Mouse (Mus musculus) liver, embryonic 15.5 days (tissue): ENCODE data around the gene Asap2. TPM values are rescaled to one million over a fixed set of nuclear protein-coding genes. Genes with fewer than 3 reads are reported as not detected.
A peak's percentile ranks its signal among the peaks of the same experiment; 100 is the strongest.

Experiments
- ATAC-seq: fragments of 200-750 bp; cut with Nextera tagmentation; 2 replicates; pipeline ENCODE4 v1.8.0; 2017; ENCODE audit warnings: moderate number of reproducible peaks, mild to moderate bottlenecking, moderate library complexity; ENCODE audit not compliant: insufficient read depth
- H3K27ac ChIP-seq: fragments of 300-500 bp; sonication (generic); replicated peaks from 2 replicates; pipeline ENCODE4 v1.5.1; 2015; ENCODE audit warnings: mild to moderate bottlenecking, inconsistent platforms
- H3K27me3 ChIP-seq: fragments of 300-500 bp; sonication (generic); 2 replicates; pipeline ENCODE4 v1.6.1; 2015; ENCODE audit warnings: mild to moderate bottlenecking, inconsistent platforms
- H3K36me3 ChIP-seq: fragments of 300-500 bp; sonication (generic); replicated peaks from 2 replicates; pipeline ENCODE4 v1.6.1; 2015; ENCODE audit warnings: moderate library complexity, mild to moderate bottlenecking, inconsistent platforms
- H3K4me1 ChIP-seq: fragments of 300-500 bp; sonication (generic); replicated peaks from 2 replicates; pipeline ENCODE4 v1.6.1; 2015; ENCODE audit warnings: inconsistent platforms
- H3K4me2 ChIP-seq: fragments of 300-500 bp; sonication (generic); 2 replicates; pipeline ENCODE4 v1.6.1; 2015; ENCODE audit warnings: moderate library complexity, mild to moderate bottlenecking, inconsistent platforms
- H3K4me3 ChIP-seq: fragments of 300-500 bp; sonication (generic); replicated peaks from 2 replicates; pipeline ENCODE4 v1.5.1; 2015; ENCODE audit warnings: mild to moderate bottlenecking, inconsistent platforms
- H3K9ac ChIP-seq: fragments of 300-500 bp; sonication (generic); 2 replicates; pipeline ENCODE4 v1.6.1; 2015; ENCODE audit warnings: moderate library complexity, mild to moderate bottlenecking, inconsistent platforms
- H3K9me3 ChIP-seq: fragments of 300-500 bp; sonication (generic); replicated peaks from 2 replicates; pipeline ENCODE4 v1.6.1; 2016; ENCODE audit warnings: inconsistent platforms
- WGBS: fragments of 180-500 bp; shearing (Covaris S2); methylation state at CpG from one replicate; pipeline ENCODE4 v1.1.7; 2015; ENCODE audit warnings: mixed read lengths; ENCODE audit not compliant: insufficient replicate concordance; 5-methylcytosine and 5-hydroxymethylcytosine counted together
- polyA plus RNA-seq: library from polyadenylated mRNA; unstranded; fragments of >200 nt; fragmentation: Nextera tagmentation; extraction: Ambion mirVana; gene quantifications from 2 replicates; pipeline ENCODE4 v1.2.1, GENCODE M21; 2015

The Asap2 gene
- polyA plus RNA-seq, 1 experiment from 2014 or later = 0.97 TPM

- H3K36me3 ChIP-seq = peaks cover 72% of the 10 kb centered on the region
- no peak overlapping the region for H3K4me3 ChIP-seq
- no peak overlapping the region for H3K9ac ChIP-seq
- 62% methylated on average over 7 of the region's 7 CpGs for WGBS
- no peak for ATAC-seq
- peaks cover 14% of the 10 kb centered on the region; the same call in 1 of the 2 replicates for H3K4me1 ChIP-seq
- no peak overlapping the region for H3K4me2 ChIP-seq
- no peak overlapping the region for H3K27ac ChIP-seq
- no peaks in the 10 kb centered on the region for H3K27me3 ChIP-seq
- H3K9me3 ChIP-seq = no peaks in the 10 kb centered on the region
Measured at GRCm38 (mm10) chr12:21301324-21301723, 311.1 kb downstream of the Asap2 start.

GRCm38 (mm10) chr12:21301932-21302331, 311.7 kb downstream of the Asap2 start:
- Histone ChIP-seq H3K4me3 (no peak overlapping the region), H3K4me2 (no peak overlapping the region), H3K36me3 (peaks cover 72% of the 10 kb centered on the region), H3K27me3 (no peaks in the 10 kb centered on the region), H3K4me1 (peaks cover 14% of the 10 kb centered on the region; the same call in 1 of the 2 replicates), H3K9me3 (no peaks in the 10 kb centered on the region), H3K27ac (peak overlapping the region; percentile 6; the same call in 1 of the 2 replicates), H3K9ac (no peak overlapping the region)
- ATAC-seq = peak; percentile 51; the same call in 1 of the 2 replicates
- 61% methylated on average over 8 of the region's 8 CpGs for WGBS

- H3K4me3 ChIP-seq = no peak overlapping the region
- no peaks in the 10 kb centered on the region for H3K9me3 ChIP-seq
- peaks cover 14% of the 10 kb centered on the region; the same call in 1 of the 2 replicates for H3K4me1 ChIP-seq
- H3K27ac ChIP-seq = peak overlapping the region; percentile 6; the same call in 1 of the 2 replicates
- H3K36me3 ChIP-seq = peaks cover 72% of the 10 kb centered on the region
- no peak overlapping the region for H3K9ac ChIP-seq
- peak; percentile 68 for ATAC-seq
- H3K27me3 ChIP-seq = no peaks in the 10 kb centered on the region
- H3K4me2 ChIP-seq = no peak overlapping the region
- 26% methylated on average over 5 of the region's 5 CpGs for WGBS
Measured at GRCm38 (mm10) chr12:21302361-21302783, 312.1 kb downstream of the Asap2 start.

DNA sequence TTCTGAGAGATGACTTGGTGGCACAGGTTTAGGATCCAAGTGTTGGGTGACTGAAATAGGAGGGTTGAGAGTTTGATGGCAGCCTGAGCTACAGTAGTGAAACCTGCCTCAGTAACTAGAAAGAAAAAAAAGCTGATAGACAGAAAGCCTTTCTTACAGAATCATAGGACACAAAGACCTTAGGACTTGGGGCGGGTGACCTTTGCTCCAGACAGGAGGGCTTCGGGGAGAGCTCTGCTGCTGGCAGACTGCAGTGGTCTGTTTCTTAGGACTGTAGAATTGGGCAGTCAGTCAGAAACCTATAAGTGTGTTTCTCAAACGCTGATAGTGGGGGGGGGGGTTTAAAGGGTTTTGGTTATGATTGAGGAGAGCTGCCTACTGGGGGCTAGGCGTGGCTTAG, 315.5 kb downstream of the Asap2 start:
- H3K4me2 ChIP-seq = no peak overlapping the region

GRCm38 (mm10) chr12:21306721-21307120, 316.5 kb downstream of the Asap2 start:
- Histone ChIP-seq H3K9ac (no peak overlapping the region), H3K9me3 (no peaks in the 10 kb centered on the region), H3K36me3 (peaks cover 85% of the 10 kb centered on the region), H3K27me3 (no peaks in the 10 kb centered on the region), H3K27ac (no peak overlapping the region), H3K4me1 (peaks cover 6% of the 10 kb centered on the region; the same call in 1 of the 2 replicates), H3K4me3 (no peak overlapping the region), H3K4me2 (no peak overlapping the region)
- 77% methylated on average over 4 of the region's 4 CpGs for WGBS
- no peak for ATAC-seq

More for the DNA sequence above, 315.5 kb downstream of the Asap2 start:
- Histone ChIP-seq H3K36me3 (peaks cover 77% of the 10 kb centered on the region), H3K9me3 (no peaks in the 10 kb centered on the region), H3K27me3 (no peaks in the 10 kb centered on the region), H3K27ac (no peak overlapping the region), H3K9ac (no peak overlapping the region), H3K4me3 (no peak overlapping the region), H3K4me1 (peaks cover 14% of the 10 kb centered on the region; the same call in 1 of the 2 replicates)
- no peak for ATAC-seq
- WGBS = 69% methylated on average over 4 of the region's 4 CpGs

DNA sequence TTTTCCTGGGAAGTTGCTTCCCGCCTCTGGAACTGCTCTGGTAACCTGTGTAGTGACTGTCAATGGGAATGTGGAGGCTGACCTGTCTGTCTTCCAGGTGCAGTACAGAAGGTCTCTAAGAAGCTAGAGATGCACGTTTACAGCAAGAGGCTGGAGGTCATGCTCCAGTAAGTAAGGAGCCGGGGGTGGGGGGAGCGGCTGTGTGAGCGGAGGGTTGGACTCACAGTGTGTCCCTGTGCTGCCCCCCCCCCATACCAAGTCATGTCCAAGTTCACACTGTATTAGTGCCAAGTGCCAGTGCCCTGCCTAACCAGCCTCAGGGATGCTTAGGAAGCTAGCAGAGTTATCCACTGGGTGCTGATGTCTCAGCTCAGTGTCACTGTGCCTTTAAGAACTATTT, 321.9 kb downstream of the Asap2 start:
- H3K4me2 ChIP-seq = no peak overlapping the region
- no peak overlapping the region for H3K4me3 ChIP-seq
- H3K27me3 ChIP-seq = no peaks in the 10 kb centered on the region
- H3K36me3 ChIP-seq = peaks cover 73% of the 10 kb centered on the region
- WGBS = 83% methylated on average over 5 of the region's 5 CpGs
- no peaks in the 10 kb centered on the region for H3K9me3 ChIP-seq
- no peak overlapping the region for H3K27ac ChIP-seq
- ATAC-seq = no peak
- peaks cover 11% of the 10 kb centered on the region for H3K4me1 ChIP-seq
- no peak overlapping the region for H3K9ac ChIP-seq

DNA sequence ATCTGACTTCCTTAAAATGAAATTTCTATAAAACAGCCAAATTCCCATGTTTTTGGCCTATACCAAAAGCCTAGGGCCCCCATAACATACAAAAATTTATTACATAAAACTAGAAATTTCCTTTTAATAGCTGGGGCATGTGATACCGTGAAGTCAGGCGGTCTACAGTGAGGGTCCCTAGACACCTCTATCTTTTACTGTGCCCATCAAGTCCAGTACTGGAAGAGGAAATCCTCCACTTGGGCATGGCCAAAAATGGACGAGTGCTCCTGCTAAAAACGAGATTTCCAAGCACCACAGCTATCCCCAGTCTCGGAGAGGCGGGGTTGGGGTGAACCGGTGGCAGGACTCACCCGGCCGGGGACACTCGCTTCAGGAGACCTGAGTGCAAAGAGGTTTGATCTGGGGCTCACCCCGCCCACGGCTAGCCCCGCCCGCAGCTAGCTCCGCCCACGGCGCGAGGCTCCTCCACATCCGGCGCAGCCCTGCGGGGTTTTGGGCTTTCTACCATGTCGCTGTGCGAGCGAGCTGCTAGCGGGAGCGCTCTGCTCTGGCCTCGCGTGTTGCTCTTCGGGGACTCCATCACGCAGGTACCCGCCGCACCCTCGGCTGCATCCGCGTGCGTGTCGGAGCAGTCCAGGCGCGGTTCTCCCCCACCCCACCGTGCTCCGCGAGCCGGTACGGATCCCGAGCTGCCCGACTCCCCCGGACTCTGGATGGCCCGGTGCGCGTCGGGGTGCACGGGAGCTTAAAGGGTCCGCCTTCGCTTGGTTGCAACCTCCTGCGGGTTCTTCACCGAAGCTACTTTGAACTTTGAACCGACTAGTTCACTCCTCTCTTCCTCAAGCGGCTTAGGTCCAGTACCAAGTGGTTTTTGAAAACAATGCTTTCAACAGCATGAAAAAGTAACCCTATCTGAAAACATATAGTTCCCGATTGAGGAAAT, 325.9 kb downstream of the Asap2 start, which contains the start of gene Iah1:
Iah1 (plus strand) TSS at position 467 of the 946 bp plus-strand sequence.
- Histone ChIP-seq H3K9ac (peak within 1 kb of the TSS; percentile 68), H3K4me3 (peak within 1 kb of the TSS; percentile 75), H3K36me3 (peaks cover 35% of the 10 kb centered on the region), H3K9me3 (no peaks in the 10 kb centered on the region), H3K4me1 (peaks cover 32% of the 10 kb centered on the region), H3K27me3 (no peaks in the 10 kb centered on the region), H3K27ac (peak within 1 kb of the TSS; percentile 73), H3K4me2 (peak within 1 kb of the TSS; percentile 79)
- peak; percentile 92 for ATAC-seq
- WGBS = 3% methylated on average over 59 of the region's 59 CpGs

DNA sequence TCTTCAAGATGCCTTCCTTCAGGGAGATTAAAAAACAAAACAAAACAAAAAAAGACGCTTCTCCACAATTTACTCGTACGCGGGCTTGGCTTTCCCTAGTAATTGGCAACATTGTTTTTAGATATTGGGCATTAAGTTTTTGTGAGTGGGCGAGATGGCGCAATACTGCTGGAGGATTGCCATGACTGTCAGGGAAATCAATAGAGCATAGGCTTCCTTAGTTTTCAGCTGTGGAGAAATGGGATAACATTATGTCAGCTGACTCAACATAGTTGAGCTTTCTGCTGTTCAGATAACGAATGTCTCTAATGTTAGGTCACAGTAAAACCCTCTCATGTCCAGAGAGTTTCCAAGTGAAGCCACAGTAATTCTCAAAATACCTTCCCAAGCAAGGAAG, 326.6 kb downstream of the Asap2 start:
- H3K4me3 ChIP-seq = peak overlapping the region; percentile 75
- H3K4me1 ChIP-seq = peaks cover 32% of the 10 kb centered on the region
- 28% methylated on average over 7 of the region's 7 CpGs for WGBS
- peaks cover 31% of the 10 kb centered on the region for H3K36me3 ChIP-seq
- H3K27me3 ChIP-seq = no peaks in the 10 kb centered on the region
- peak overlapping the region; percentile 73 for H3K27ac ChIP-seq
- H3K9me3 ChIP-seq = no peaks in the 10 kb centered on the region
- peak overlapping the region; percentile 79 for H3K4me2 ChIP-seq
- peak overlapping the region; percentile 68 for H3K9ac ChIP-seq
- ATAC-seq = 0 out of 2 replicates have a peak, but pooled peaks have one; percentile 20

- Histone ChIP-seq H3K9ac (no peak overlapping the region), H3K4me2 (no peak overlapping the region), H3K4me3 (no peak overlapping the region), H3K4me1 (peaks cover 32% of the 10 kb centered on the region), H3K9me3 (no peaks in the 10 kb centered on the region), H3K27me3 (no peaks in the 10 kb centered on the region), H3K36me3 (peaks cover 33% of the 10 kb centered on the region), H3K27ac (no peak overlapping the region)
- 69% methylated on average over 12 of the region's 12 CpGs for WGBS
- ATAC-seq = no peak
Measured at GRCm38 (mm10) chr12:21318143-21318895, 328.1 kb downstream of the Asap2 start.
